Mouse (Mus musculus) forebrain, embryonic 13.5 days (tissue): ENCODE results near the gene Ltbp2. TPM values are rescaled to one million over a fixed set of nuclear protein-coding genes. Genes with fewer than 3 reads are reported as not detected.

Experiments used
- ATAC-seq: fragments of 200-750 bp; cut with Nextera tagmentation; 2 replicates; pipeline ENCODE4 v1.8.0; 2017
- H3K27ac ChIP-seq: fragments of 300-500 bp; sonication (generic); 2 replicates; pipeline ENCODE4 v1.5.1; 2015; ENCODE audit warnings: inconsistent platforms, mild to moderate bottlenecking, moderate library complexity
- H3K27me3 ChIP-seq: fragments of 300-500 bp; sonication (generic); 2 replicates; pipeline ENCODE4 v1.6.1; 2015; ENCODE audit warnings: mild to moderate bottlenecking, inconsistent platforms
- H3K36me3 ChIP-seq: fragments of 300-500 bp; sonication (generic); 2 replicates; pipeline ENCODE4 v1.6.1; 2015; ENCODE audit warnings: mild to moderate bottlenecking, inconsistent platforms; ENCODE audit not compliant: poor library complexity, severe bottlenecking
- H3K4me1 ChIP-seq: fragments of 300-500 bp; sonication (generic); 2 replicates; pipeline ENCODE4 v1.6.1; 2015; ENCODE audit warnings: inconsistent platforms
- H3K4me2 ChIP-seq: fragments of 300-500 bp; sonication (generic); 2 replicates; pipeline ENCODE4 v1.6.1; 2015; ENCODE audit warnings: inconsistent platforms, mild to moderate bottlenecking, moderate library complexity
- H3K4me3 ChIP-seq: fragments of 300-500 bp; sonication (generic); 2 replicates; pipeline ENCODE4 v1.5.1; 2015; ENCODE audit warnings: mild to moderate bottlenecking, inconsistent platforms
- H3K9ac ChIP-seq: fragments of 300-500 bp; sonication (generic); 2 replicates; pipeline ENCODE4 v1.6.1; 2015; ENCODE audit warnings: mild to moderate bottlenecking, inconsistent platforms
- H3K9me3 ChIP-seq: fragments of 300-500 bp; sonication (generic); replicated peaks from 2 replicates; pipeline ENCODE4 v1.6.1; 2016; ENCODE audit warnings: inconsistent platforms
- WGBS: fragments of 180-500 bp; shearing (Covaris S2); methylation state at CpG from one replicate; pipeline ENCODE4 v1.1.7; 2015; 5-methylcytosine and 5-hydroxymethylcytosine counted together
- polyA plus RNA-seq: library from polyadenylated mRNA; unstranded; fragments of >200 nt; fragmentation: Nextera tagmentation; extraction: Ambion mirVana; gene quantifications from 2 replicates; pipeline ENCODE4 v1.2.1, GENCODE M21; 2015

Gene Ltbp2
- polyA plus RNA-seq = 0.13 TPM in 1 of 2 replicates, not detected in the other

DNA sequence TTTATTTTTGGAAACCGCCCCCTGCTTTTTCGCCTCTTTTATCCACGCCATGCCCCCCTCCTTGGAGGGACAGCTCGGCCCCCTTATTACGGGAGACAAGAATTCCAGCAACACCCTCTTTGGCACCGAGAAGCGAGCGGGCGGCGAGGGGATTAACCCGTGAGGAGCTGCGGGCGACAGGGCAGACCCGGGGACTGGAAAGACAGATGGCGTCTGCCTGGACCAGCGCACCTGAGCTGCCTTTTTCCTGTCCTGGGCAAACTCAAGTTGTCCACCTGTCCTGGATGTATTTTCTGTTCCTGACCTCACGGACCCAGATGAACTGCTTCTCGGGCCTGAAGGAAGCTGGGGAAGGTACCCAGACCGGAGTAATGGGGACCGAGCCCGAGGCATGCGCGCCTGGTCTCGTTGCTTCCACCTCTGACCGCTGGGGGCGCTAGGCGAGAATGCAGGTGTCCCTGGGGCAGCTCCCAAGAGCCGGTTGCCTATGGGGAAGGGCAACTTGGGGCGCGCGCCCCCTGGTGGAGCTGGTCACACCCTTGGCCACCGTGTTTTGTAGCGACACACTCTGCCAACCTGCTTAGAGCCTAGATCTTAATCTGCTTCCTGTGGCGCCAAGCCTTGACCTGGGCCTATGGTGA, at the start of gene Ltbp2:
TSS of gene Ltbp2 (minus strand) at position 52 of the 641 bp plus-strand sequence.
- no peaks in the 10 kb centered on the region for H3K9me3 ChIP-seq

DNA sequence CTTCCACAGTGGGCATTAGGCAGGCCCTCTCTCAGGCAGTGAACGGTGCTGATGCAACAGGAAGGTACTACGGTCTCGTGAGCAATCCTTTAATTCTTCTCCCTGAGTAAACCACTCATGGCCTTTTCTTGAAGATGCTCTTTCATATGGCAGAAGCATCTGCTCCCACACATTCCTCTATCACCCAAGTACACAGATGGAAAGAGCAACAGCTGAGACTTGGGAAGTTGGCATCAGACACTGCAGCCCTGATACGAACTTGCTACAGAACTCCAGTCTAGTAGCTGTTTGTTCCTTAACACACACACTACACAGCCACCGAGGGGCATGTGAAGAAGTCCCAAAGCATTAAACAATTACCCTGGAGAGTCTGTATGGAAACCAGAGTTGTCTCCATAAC, 48.0 kb upstream of the Ltbp2 start:
- peaks cover 88% of the 10 kb centered on the region for H3K36me3 ChIP-seq
- ATAC-seq = no peak

More for the DNA sequence above, at the start of gene Ltbp2:
- no peak within 1 kb of the TSS for H3K27ac ChIP-seq
- under 1% methylated on average over 34 of the region's 34 CpGs for WGBS
- peaks cover 58% of the 10 kb centered on the region for H3K27me3 ChIP-seq
- H3K4me3 ChIP-seq = peak within 1 kb of the TSS; percentile 31
- no peaks in the 10 kb centered on the region for H3K36me3 ChIP-seq
- no peak for ATAC-seq
- peak within 1 kb of the TSS; percentile 55 for H3K4me2 ChIP-seq
- 0 out of 2 replicates have a peak within 1 kb of the TSS, but pooled peaks have one; percentile 34 for H3K9ac ChIP-seq
- peaks cover 16% of the 10 kb centered on the region for H3K4me1 ChIP-seq

DNA sequence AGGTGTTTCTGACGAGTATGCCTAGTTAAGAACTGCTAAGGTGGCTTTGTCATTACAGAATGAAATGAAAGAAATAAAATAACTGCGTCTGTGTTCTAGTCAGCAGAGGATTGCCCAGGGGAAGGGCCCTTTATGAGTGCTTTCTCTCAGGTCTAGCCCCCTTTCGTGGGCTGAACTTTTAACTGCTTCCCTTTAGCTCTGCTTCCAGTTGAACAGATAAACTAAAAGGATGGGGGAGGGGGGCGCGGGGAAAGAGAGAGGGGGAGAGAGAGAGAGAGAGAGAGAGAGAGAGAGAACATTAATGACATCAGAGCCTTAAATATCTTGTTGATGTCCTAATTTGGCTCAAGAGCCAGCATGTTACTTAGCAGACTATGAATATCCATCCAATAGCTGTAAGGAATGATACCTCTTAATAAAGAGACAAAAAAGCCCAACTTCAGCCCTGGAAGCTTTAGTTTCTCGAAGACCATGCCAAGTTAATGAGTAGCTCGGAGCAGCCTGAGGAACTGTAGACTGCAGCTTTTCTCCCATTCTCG, 45.6 kb upstream of the Ltbp2 start:
- no peak overlapping the region for H3K4me3 ChIP-seq
- WGBS = 34% methylated on average over 8 of the region's 8 CpGs
- H3K9ac ChIP-seq = no peak overlapping the region
- peak overlapping the region; percentile 54; the same call in 1 of the 2 replicates for H3K27ac ChIP-seq
- H3K36me3 ChIP-seq = peaks cover 87% of the 10 kb centered on the region
- no peak for ATAC-seq
- no peaks in the 10 kb centered on the region for H3K9me3 ChIP-seq
- 0 out of 2 replicates have a peak overlapping the region, but pooled peaks have one; percentile 5 for H3K4me2 ChIP-seq
- H3K27me3 ChIP-seq = no peaks in the 10 kb centered on the region
- peaks cover 10% of the 10 kb centered on the region for H3K4me1 ChIP-seq

More for the DNA sequence above, 48.0 kb upstream of the Ltbp2 start:
- WGBS = 86% methylated on average over 5 of the region's 5 CpGs
- Histone ChIP-seq H3K9me3 (no peaks in the 10 kb centered on the region), H3K9ac (no peak overlapping the region), H3K27ac (no peak overlapping the region), H3K4me1 (peaks cover 10% of the 10 kb centered on the region), H3K4me3 (no peak overlapping the region), H3K4me2 (no peak overlapping the region), H3K27me3 (no peaks in the 10 kb centered on the region)

DNA sequence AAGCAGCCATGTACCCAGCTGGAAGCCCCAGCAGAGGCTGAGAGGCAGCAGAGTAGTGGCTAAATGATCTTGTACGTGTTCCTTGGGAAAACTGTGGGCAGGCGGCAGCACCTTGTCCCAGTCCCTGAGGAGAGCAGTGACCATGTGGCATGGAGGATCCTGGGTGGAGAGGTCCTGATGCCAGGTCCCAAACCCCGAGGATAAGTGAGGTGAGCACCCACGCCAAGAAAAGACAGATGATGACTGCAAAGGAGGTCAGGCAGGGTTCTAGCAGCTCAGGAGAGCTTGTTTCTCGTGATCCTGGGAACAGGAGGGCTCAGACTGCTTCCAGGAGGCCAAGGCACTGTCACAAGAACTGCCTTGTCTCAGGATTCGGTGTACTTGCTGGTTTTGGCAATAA, 42.5 kb upstream of the Ltbp2 start:
- H3K4me3 ChIP-seq = no peak overlapping the region
- WGBS = 86% methylated on average over 6 of the region's 6 CpGs
- peaks cover 70% of the 10 kb centered on the region for H3K36me3 ChIP-seq
- no peaks in the 10 kb centered on the region for H3K27me3 ChIP-seq
- no peak for ATAC-seq
- H3K27ac ChIP-seq = no peak overlapping the region
- peaks cover 10% of the 10 kb centered on the region for H3K4me1 ChIP-seq
- H3K9ac ChIP-seq = no peak overlapping the region
- no peaks in the 10 kb centered on the region for H3K9me3 ChIP-seq
- H3K4me2 ChIP-seq = no peak overlapping the region

- WGBS = 75% methylated on average over 3 of the region's 3 CpGs
- peaks cover 62% of the 10 kb centered on the region for H3K36me3 ChIP-seq
- no peak overlapping the region for H3K27ac ChIP-seq
- no peaks in the 10 kb centered on the region for H3K9me3 ChIP-seq
- no peak for ATAC-seq
- H3K27me3 ChIP-seq = no peaks in the 10 kb centered on the region
- no peak overlapping the region for H3K4me2 ChIP-seq
- no peak overlapping the region for H3K4me3 ChIP-seq
- peaks cover 16% of the 10 kb centered on the region for H3K4me1 ChIP-seq
- no peak overlapping the region for H3K9ac ChIP-seq
Observed at GRCm38 (mm10) chr12:84917799-84918198, 41.5 kb upstream of the Ltbp2 start.

- ATAC-seq = no peak
- no peaks in the 10 kb centered on the region; the same call in 1 of the 2 replicates for H3K9me3 ChIP-seq
- 94% methylated on average over 5 of the region's 5 CpGs for WGBS
Observed at GRCm38 (mm10) chr12:84914959-84915358, 38.6 kb upstream of the Ltbp2 start.

DNA sequence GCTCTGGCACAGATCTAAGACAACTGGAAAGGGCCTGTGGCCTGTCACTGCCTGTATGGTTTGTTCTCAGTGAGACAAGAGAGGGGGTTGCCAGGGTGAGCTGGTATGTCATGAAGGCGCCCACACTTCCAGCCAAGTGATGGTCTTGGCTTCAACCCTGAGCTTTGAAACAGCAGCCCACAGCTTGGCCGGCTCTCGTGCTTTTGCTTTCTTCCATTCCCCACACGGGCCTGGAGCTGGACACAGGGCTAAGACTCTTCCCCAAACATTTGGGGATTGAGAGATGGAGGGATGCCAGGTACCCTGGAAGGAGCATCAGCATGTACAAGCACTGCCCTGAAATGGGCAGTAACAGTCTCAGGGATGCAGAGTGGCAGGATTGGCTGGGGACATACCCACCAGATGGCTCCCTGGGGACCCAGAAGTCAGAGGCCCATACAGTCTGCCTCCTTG, 36.3 kb upstream of the Ltbp2 start:
- ATAC-seq = no peak
- H3K9ac ChIP-seq = no peak overlapping the region
- no peaks in the 10 kb centered on the region; the same call in 1 of the 2 replicates for H3K9me3 ChIP-seq
- H3K27me3 ChIP-seq = no peaks in the 10 kb centered on the region
- peaks cover 19% of the 10 kb centered on the region for H3K36me3 ChIP-seq
- WGBS = 80% methylated on average over 4 of the region's 4 CpGs
- H3K4me3 ChIP-seq = no peak overlapping the region
- no peak overlapping the region for H3K27ac ChIP-seq
- peaks cover 26% of the 10 kb centered on the region for H3K4me1 ChIP-seq
- H3K4me2 ChIP-seq = no peak overlapping the region

More at GRCm38 (mm10) chr12:84914959-84915358, 38.6 kb upstream of the Ltbp2 start:
- Histone ChIP-seq H3K4me1 (peaks cover 23% of the 10 kb centered on the region), H3K36me3 (peaks cover 42% of the 10 kb centered on the region), H3K4me2 (no peak overlapping the region), H3K27me3 (no peaks in the 10 kb centered on the region), H3K9ac (no peak overlapping the region), H3K27ac (no peak overlapping the region), H3K4me3 (no peak overlapping the region)

GRCm38 (mm10) chr12:84911640-84912039, 35.3 kb upstream of the Ltbp2 start:
- WGBS = 17% methylated on average over 2 of the region's 2 CpGs
- Histone ChIP-seq H3K27ac (peak overlapping the region; percentile 61; the same call in 1 of the 2 replicates), H3K36me3 (peaks cover 11% of the 10 kb centered on the region), H3K4me1 (peaks cover 34% of the 10 kb centered on the region), H3K4me3 (no peak overlapping the region), H3K27me3 (no peaks in the 10 kb centered on the region), H3K9me3 (no peaks in the 10 kb centered on the region; the same call in 1 of the 2 replicates), H3K9ac (no peak overlapping the region), H3K4me2 (no peak overlapping the region)
- ATAC-seq = 0 out of 2 replicates have a peak, but pooled peaks have one; percentile 27

DNA sequence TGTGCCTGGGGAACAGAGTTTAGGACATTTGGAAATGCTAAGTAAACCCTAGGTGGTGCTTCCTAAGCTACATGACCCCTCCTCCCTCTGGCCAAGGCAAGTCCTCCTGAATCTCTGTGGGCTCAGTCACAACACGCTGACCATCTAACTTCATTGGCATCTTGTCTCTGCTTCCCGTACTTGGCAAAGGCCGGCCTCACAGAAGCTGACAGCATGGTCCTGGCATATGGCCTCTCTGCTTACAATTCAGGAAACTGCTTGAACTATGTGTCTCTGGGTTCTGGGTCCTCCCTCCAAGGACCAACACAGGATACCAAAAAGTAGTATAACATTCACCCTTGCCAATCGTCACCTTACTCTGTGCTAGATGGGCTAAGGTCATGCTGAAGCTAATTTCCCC, 33.7 kb upstream of the Ltbp2 start:
- 97% methylated on average over 4 of the region's 4 CpGs for WGBS
- no peak overlapping the region for H3K9ac ChIP-seq
- H3K36me3 ChIP-seq = no peaks in the 10 kb centered on the region
- H3K27ac ChIP-seq = no peak overlapping the region
- peaks cover 34% of the 10 kb centered on the region for H3K4me1 ChIP-seq
- ATAC-seq = no peak
- no peaks in the 10 kb centered on the region; the same call in 1 of the 2 replicates for H3K9me3 ChIP-seq
- H3K4me2 ChIP-seq = no peak overlapping the region
- no peak overlapping the region for H3K4me3 ChIP-seq
- no peaks in the 10 kb centered on the region for H3K27me3 ChIP-seq

GRCm38 (mm10) chr12:84907627-84908480, 31.5 kb upstream of the Ltbp2 start:
- Histone ChIP-seq H3K4me3 (no peak overlapping the region), H3K4me2 (no peak overlapping the region), H3K27me3 (no peaks in the 10 kb centered on the region), H3K27ac (0 out of 2 replicates have a peak overlapping the region, but pooled peaks have one; percentile 12), H3K9me3 (no peaks in the 10 kb centered on the region; the same call in 1 of the 2 replicates), H3K4me1 (peaks cover 29% of the 10 kb centered on the region), H3K9ac (no peak overlapping the region), H3K36me3 (no peaks in the 10 kb centered on the region)
- WGBS = 58% methylated on average over 10 of the region's 10 CpGs
- ATAC-seq = peak; percentile 33; the same call in 1 of the 2 replicates

DNA sequence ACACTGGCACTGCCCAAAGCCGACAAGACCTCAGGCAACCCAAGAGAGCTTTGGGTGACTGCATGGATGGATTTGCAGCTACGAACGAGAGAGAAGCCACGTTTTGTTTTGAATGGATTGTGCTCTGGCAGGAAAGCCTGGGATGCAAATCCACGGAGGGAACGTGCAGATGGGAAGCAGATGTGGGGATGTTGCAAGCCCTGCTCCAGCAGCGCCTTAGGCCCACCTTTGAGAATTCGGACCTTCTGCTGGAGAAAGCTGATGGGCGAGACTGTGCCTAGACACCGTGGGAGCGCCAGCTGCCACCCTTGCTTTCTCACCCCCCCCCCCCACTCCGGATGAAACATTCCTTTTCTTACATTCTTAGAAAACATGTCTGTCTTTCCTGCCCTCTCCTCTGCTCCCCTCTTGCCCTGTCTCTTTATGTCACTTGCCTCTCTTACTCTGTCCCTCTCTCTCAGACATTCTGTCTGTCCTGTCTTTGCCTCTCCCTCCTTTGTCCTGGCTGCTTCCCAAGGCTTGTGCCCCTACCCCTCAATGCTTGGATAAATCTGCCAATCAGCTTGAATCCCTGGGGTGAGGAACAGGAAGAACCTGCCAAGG, 30.8 kb upstream of the Ltbp2 start:
- Histone ChIP-seq H3K27me3 (no peaks in the 10 kb centered on the region), H3K9ac (no peak overlapping the region), H3K4me3 (no peak overlapping the region), H3K4me2 (no peak overlapping the region), H3K9me3 (no peaks in the 10 kb centered on the region; the same call in 1 of the 2 replicates), H3K27ac (no peak overlapping the region), H3K4me1 (peaks cover 22% of the 10 kb centered on the region), H3K36me3 (no peaks in the 10 kb centered on the region)
- peak; percentile 36; the same call in 1 of the 2 replicates for ATAC-seq
- 74% methylated on average over 12 of the region's 12 CpGs for WGBS
